Comparison of ENCODE assay signal across 16 mouse cellular contexts in the genomic region with DNA sequence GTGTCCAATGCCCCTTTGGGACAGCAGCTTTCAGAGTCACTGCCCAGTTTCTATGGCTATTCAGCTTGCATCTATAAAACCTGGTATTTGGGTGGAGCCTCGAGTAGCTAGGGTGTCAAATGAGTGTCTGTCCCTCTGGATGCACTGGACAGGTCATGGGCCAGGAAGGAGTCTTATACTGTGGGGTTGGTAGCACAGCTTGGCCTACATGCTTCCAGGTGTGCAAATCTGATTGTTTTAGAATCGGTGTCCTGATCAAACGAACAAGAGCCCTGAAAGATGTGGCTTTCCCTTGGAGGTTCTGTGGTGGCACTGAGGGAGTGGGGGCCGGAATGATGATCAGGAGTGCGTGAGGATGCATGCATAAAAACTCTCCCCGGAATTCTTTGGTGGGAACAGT. TPM values are rescaled to one million over a fixed set of nuclear protein-coding genes. Genes with fewer than 3 reads are reported as not detected.
"Had no signal": no experiment of that assay in that cellular context is flagged by ENCODE, and none has a peak within 500 bp of the region (broad histone marks: within the 10 kb centered on the region; RNA-seq: fewer than 3 reads in every experiment).

No protein-coding gene starts in this region.

- DNase-seq: retina, postnatal 1 day; right cerebral cortex, adult 18-20 months; right cerebral cortex, postnatal 14 days; right cerebral cortex, postnatal 25 days; right cerebral cortex, postnatal 4 days; spleen, adult 18-20 months; thymus, adult 18-20 months; thymus, adult 2 months; thymus, postnatal 14 days; thymus, postnatal 25 days; thymus, postnatal 36 days; thymus, postnatal 4 days had no signal

- H3K4me2 ChIP-seq: neural tube, embryonic 15.5 days; stomach, embryonic 15.5 days had no signal

- H3K36me3 ChIP-seq: neural tube, embryonic 15.5 days; stomach, embryonic 15.5 days had no signal

- H3K27me3 ChIP-seq: neural tube, embryonic 15.5 days; stomach, embryonic 15.5 days had no signal

- H3K27ac ChIP-seq: neural tube, embryonic 15.5 days; stomach, embryonic 15.5 days; stomach, postnatal 0 days had no signal

- H3K4me1 ChIP-seq: neural tube, embryonic 15.5 days; stomach, embryonic 15.5 days had no signal

- H3K4me3 ChIP-seq: neural tube, embryonic 15.5 days; stomach, embryonic 15.5 days had no signal

- H3K9ac ChIP-seq: neural tube, embryonic 15.5 days; stomach, embryonic 15.5 days had no signal

- H3K9me3 ChIP-seq: neural tube, embryonic 15.5 days; stomach, embryonic 15.5 days had no signal

RNA-seq across cellular contexts. Expression of a gene that starts 25.4 kb away (rescaled TPM):
- total RNA-seq: neutrophil, adult 5-6 weeks had no signal
